Mouse (Mus musculus) hindbrain, embryonic 15.5 days (tissue): Measurements from ENCODE around the gene Cnpy3. TPM values are rescaled to one million over a fixed set of nuclear protein-coding genes. Genes with fewer than 3 reads are reported as not detected.

Source experiments
- ATAC-seq: fragments of 200-750 bp; cut with Nextera tagmentation; 2 replicates; pipeline ENCODE4 v1.8.0; 2017; ENCODE audit warnings: low read depth, moderate number of reproducible peaks, moderate TSS enrichment; ENCODE audit not compliant: low FRiP score
- H3K27ac ChIP-seq: fragments of 300-500 bp; sonication (generic); replicated peaks from 2 replicates; pipeline ENCODE4 v1.5.1; 2015; ENCODE audit warnings: mild to moderate bottlenecking, inconsistent platforms
- H3K27me3 ChIP-seq: fragments of 300-500 bp; sonication (generic); 2 replicates; pipeline ENCODE4 v1.6.1; 2015; ENCODE audit warnings: control low read depth, inconsistent platforms
- H3K36me3 ChIP-seq: fragments of 300-500 bp; sonication (generic); 2 replicates; pipeline ENCODE4 v1.6.1; 2015; ENCODE audit warnings: control low read depth, inconsistent platforms
- H3K4me1 ChIP-seq: fragments of 300-500 bp; sonication (generic); replicated peaks from 2 replicates; pipeline ENCODE4 v1.6.1; 2015; ENCODE audit warnings: control low read depth, inconsistent platforms
- H3K4me2 ChIP-seq: fragments of 300-500 bp; sonication (generic); 2 replicates; pipeline ENCODE4 v1.6.1; 2015; ENCODE audit warnings: moderate library complexity, mild to moderate bottlenecking, inconsistent platforms
- H3K4me3 ChIP-seq: fragments of 300-500 bp; sonication (generic); 2 replicates; pipeline ENCODE4 v1.5.1; 2015; ENCODE audit warnings: mild to moderate bottlenecking, inconsistent platforms
- H3K9ac ChIP-seq: fragments of 300-500 bp; sonication (generic); 2 replicates; pipeline ENCODE4 v1.6.1; 2015; ENCODE audit warnings: inconsistent platforms
- H3K9me3 ChIP-seq: fragments of 300-500 bp; sonication (generic); 2 replicates; pipeline ENCODE4 v1.6.1; 2016; ENCODE audit warnings: control low read depth, inconsistent platforms
- WGBS: fragments of 180-500 bp; shearing (Covaris S2); methylation state at CpG from one replicate; pipeline ENCODE4 v1.1.7; 2015; 5-methylcytosine and 5-hydroxymethylcytosine counted together
- polyA plus RNA-seq: library from polyadenylated mRNA; unstranded; fragments of >200 nt; fragmentation: Nextera tagmentation; extraction: Ambion mirVana; gene quantifications from 2 replicates; pipeline ENCODE4 v1.2.1, GENCODE M21; 2015

The Cnpy3 gene
- polyA plus RNA-seq, 1 experiment from 2014 or later: 73.5 TPM

GRCm38 (mm10) chr17:46751056-46751793 lies 789 bp downstream of the Cnpy3 start:
- Histone ChIP-seq H3K4me3 (peak overlapping the region; percentile 77), H3K9me3 (no peaks in the 10 kb centered on the region), H3K4me2 (peak overlapping the region; percentile 79), H3K4me1 (peaks cover 22% of the 10 kb centered on the region), H3K9ac (peak overlapping the region; percentile 76), H3K36me3 (peaks cover 7% of the 10 kb centered on the region; the same call in 1 of the 2 replicates), H3K27ac (peak overlapping the region; percentile 92), H3K27me3 (no peaks in the 10 kb centered on the region)
- WGBS: 29% methylated on average over 16 of the region's 16 CpGs
- ATAC-seq: no peak; the same call in 1 of the 2 replicates

DNA sequence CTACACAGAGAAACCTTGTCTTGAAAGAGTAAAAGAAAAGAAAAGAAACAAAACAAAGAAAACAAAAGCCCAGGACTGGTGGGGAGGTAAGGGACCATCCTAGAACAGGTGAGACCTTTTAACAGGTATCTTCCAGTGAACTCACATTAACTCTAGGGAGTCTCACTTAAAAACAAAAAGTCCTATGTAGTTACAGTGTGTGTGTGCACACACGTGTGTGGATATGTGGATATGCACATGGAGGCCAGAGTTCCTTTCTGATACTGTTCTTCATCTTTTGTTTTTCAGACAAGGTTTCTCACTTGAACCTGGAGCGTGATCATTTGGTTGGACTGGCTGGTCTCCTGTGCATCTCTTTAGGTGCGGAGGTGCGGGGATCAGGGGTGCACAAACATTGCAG lies 1.4 kb downstream of the Cnpy3 start:
- Histone ChIP-seq H3K4me3 (peak overlapping the region; percentile 77), H3K36me3 (peaks cover 7% of the 10 kb centered on the region; the same call in 1 of the 2 replicates), H3K27me3 (no peaks in the 10 kb centered on the region), H3K27ac (peak overlapping the region; percentile 92; the same call in 1 of the 2 replicates), H3K4me1 (peaks cover 22% of the 10 kb centered on the region), H3K9ac (peak overlapping the region; percentile 76), H3K4me2 (peak overlapping the region; percentile 79), H3K9me3 (no peaks in the 10 kb centered on the region)
- no peak for ATAC-seq
- 97% methylated on average over 4 of the region's 4 CpGs for WGBS

DNA sequence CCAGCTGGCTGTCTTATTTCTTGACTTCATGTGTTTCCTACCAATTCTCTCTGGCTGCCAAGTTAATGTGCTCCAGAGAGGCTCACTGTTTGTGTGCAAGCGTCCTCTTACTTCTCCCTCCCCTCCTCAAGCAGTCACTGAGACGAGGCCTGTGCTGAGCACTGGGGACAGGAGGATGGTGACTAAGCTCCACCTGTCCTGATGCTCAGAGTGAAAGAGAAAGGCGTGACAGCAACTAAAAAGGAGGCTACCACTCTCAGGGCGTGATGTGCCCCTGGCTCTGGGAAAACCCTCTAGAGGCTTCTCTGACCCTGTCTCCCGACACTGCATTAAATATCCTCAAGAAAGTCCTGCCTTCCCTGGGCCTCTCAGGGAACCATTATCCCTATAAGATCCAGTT lies 2.7 kb downstream of the Cnpy3 start:
- Histone ChIP-seq H3K27ac (no peak overlapping the region), H3K9ac (no peak overlapping the region), H3K27me3 (no peaks in the 10 kb centered on the region), H3K4me3 (no peak overlapping the region), H3K4me2 (no peak overlapping the region), H3K9me3 (no peaks in the 10 kb centered on the region), H3K36me3 (peaks cover 12% of the 10 kb centered on the region), H3K4me1 (peaks cover 22% of the 10 kb centered on the region)
- 88% methylated on average over 5 of the region's 5 CpGs for WGBS
- no peak for ATAC-seq

DNA sequence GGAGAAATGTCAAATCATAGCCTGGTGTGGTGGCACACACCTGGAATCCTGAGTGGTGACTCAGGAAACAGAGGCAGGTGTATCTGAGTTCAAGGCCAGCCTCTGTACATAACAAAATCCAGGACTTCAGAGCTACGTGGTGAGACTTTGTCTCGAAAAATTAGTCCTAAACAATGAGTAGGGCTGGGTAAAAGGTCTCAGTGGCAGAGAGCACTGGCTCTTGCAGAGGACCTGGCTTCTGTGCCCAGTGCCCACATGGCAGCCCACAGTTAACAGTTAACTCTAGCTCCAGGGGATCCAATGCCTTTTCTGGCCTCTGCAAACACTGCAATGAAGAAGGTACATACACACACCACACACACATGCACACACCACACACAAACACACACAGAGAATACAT lies 4.2 kb downstream of the Cnpy3 start:
- Histone ChIP-seq H3K4me1 (peaks cover 22% of the 10 kb centered on the region), H3K27ac (no peak overlapping the region), H3K36me3 (peaks cover 14% of the 10 kb centered on the region), H3K4me2 (no peak overlapping the region), H3K9ac (no peak overlapping the region), H3K4me3 (no peak overlapping the region), H3K27me3 (no peaks in the 10 kb centered on the region), H3K9me3 (no peaks in the 10 kb centered on the region)
- ATAC-seq: no peak
- 90% methylated on average over 2 of the region's 2 CpGs for WGBS

- Histone ChIP-seq H3K36me3 (peaks cover 19% of the 10 kb centered on the region), H3K27ac (no peak overlapping the region), H3K4me2 (no peak overlapping the region), H3K27me3 (no peaks in the 10 kb centered on the region), H3K4me3 (no peak overlapping the region), H3K9me3 (no peaks in the 10 kb centered on the region), H3K9ac (no peak overlapping the region), H3K4me1 (peaks cover 17% of the 10 kb centered on the region)
- no peak for ATAC-seq
- WGBS: 85% methylated on average over 8 of the region's 8 CpGs
These were observed 4.8 kb downstream of the Cnpy3 start for GRCm38 (mm10) chr17:46747234-46747633.

- Histone ChIP-seq H3K4me2 (no peak overlapping the region), H3K4me3 (no peak overlapping the region), H3K4me1 (peaks cover 8% of the 10 kb centered on the region), H3K9ac (no peak overlapping the region), H3K27me3 (no peaks in the 10 kb centered on the region), H3K27ac (no peak overlapping the region), H3K9me3 (no peaks in the 10 kb centered on the region), H3K36me3 (peaks cover 22% of the 10 kb centered on the region)
- WGBS: 97% methylated on average over 2 of the region's 2 CpGs
- ATAC-seq: no peak
These were observed 6.5 kb downstream of the Cnpy3 start for GRCm38 (mm10) chr17:46745506-46745905.

- no peak overlapping the region for H3K4me3 ChIP-seq
- H3K36me3 ChIP-seq: peaks cover 25% of the 10 kb centered on the region
- no peak overlapping the region for H3K27ac ChIP-seq
- 89% methylated on average over 9 of the region's 9 CpGs for WGBS
- no peaks in the 10 kb centered on the region for H3K27me3 ChIP-seq
- H3K9ac ChIP-seq: no peak overlapping the region
- no peaks in the 10 kb centered on the region for H3K4me1 ChIP-seq
- H3K9me3 ChIP-seq: no peaks in the 10 kb centered on the region
- no peak for ATAC-seq
- no peak overlapping the region for H3K4me2 ChIP-seq
These were observed 9.0 kb downstream of the Cnpy3 start for GRCm38 (mm10) chr17:46742986-46743385.

DNA sequence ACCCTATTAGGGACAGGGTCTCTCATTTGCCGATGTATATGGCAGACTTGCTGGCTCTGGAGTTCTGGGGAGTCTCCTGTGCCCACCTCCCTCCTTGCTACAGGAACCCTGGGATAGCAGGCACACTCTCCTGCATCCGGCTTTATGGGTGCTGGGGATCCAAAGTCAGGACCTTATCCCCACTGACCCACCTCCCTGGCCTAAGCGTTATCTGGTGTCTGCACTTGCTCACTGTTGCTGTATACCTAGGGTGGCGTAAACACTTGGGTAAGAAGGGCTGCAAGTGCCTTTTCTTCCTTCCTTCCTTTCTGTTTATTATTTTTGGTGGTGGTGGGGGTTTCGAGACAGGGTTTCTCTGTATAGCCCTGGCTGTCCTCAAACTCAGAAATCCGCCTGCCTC lies 10.7 kb downstream of the Cnpy3 start:
- Histone ChIP-seq H3K27me3 (no peaks in the 10 kb centered on the region), H3K36me3 (peaks cover 30% of the 10 kb centered on the region), H3K4me3 (no peak overlapping the region), H3K9ac (no peak overlapping the region), H3K9me3 (no peaks in the 10 kb centered on the region), H3K4me2 (no peak overlapping the region), H3K4me1 (no peaks in the 10 kb centered on the region), H3K27ac (no peak overlapping the region)
- WGBS: 91% methylated on average over 6 of the region's 6 CpGs
- ATAC-seq: no peak

GRCm38 (mm10) chr17:46736160-46736559 lies 15.9 kb downstream of the Cnpy3 start:
- Histone ChIP-seq H3K9ac (no peak overlapping the region), H3K4me3 (no peak overlapping the region), H3K27me3 (no peaks in the 10 kb centered on the region), H3K36me3 (peaks cover 25% of the 10 kb centered on the region; the same call in 1 of the 2 replicates), H3K9me3 (no peaks in the 10 kb centered on the region), H3K4me1 (no peaks in the 10 kb centered on the region), H3K27ac (no peak overlapping the region), H3K4me2 (no peak overlapping the region)
- WGBS: 65% methylated on average over 10 of the region's 10 CpGs
- no peak for ATAC-seq

GRCm38 (mm10) chr17:46735287-46735686 lies 16.7 kb downstream of the Cnpy3 start:
- Histone ChIP-seq H3K27ac (no peak overlapping the region), H3K36me3 (peaks cover 25% of the 10 kb centered on the region; the same call in 1 of the 2 replicates), H3K9ac (no peak overlapping the region), H3K9me3 (no peaks in the 10 kb centered on the region), H3K4me2 (no peak overlapping the region), H3K27me3 (no peaks in the 10 kb centered on the region), H3K4me1 (no peaks in the 10 kb centered on the region), H3K4me3 (no peak overlapping the region)
- WGBS: 90% methylated on average over 7 of the region's 7 CpGs
- no peak for ATAC-seq

GRCm38 (mm10) chr17:46734055-46734454 lies 18.0 kb downstream of the Cnpy3 start:
- Histone ChIP-seq H3K27me3 (peaks cover 1% of the 10 kb centered on the region; the same call in 1 of the 2 replicates), H3K9me3 (no peaks in the 10 kb centered on the region), H3K4me1 (no peaks in the 10 kb centered on the region), H3K27ac (no peak overlapping the region), H3K4me2 (no peak overlapping the region), H3K36me3 (peaks cover 25% of the 10 kb centered on the region; the same call in 1 of the 2 replicates), H3K9ac (no peak overlapping the region), H3K4me3 (no peak overlapping the region)
- ATAC-seq: no peak
- WGBS: 96% methylated on average over 3 of the region's 3 CpGs

GRCm38 (mm10) chr17:46728904-46729318 lies 23.1 kb downstream of the Cnpy3 start, which contains the start of gene Gnmt:
Gene Gnmt, minus strand, starts transcription at chr17:46729168.
- Histone ChIP-seq H3K27me3 (peaks cover 5% of the 10 kb centered on the region; the same call in 1 of the 2 replicates), H3K9ac (no peak within 1 kb of the TSS), H3K4me3 (no peak within 1 kb of the TSS), H3K36me3 (no peaks in the 10 kb centered on the region; the same call in 1 of the 2 replicates), H3K27ac (no peak within 1 kb of the TSS), H3K9me3 (no peaks in the 10 kb centered on the region), H3K4me2 (peak within 1 kb of the TSS; percentile 18), H3K4me1 (no peaks in the 10 kb centered on the region)
- ATAC-seq: peak; percentile 36; the same call in 1 of the 2 replicates
- WGBS: 21% methylated on average over 24 of the region's 24 CpGs
